Mouse (Mus musculus) midbrain, embryonic 11.5 days (tissue): Measurements from ENCODE around the gene Vps4a. TPM values are rescaled to one million over a fixed set of nuclear protein-coding genes. Genes with fewer than 3 reads are reported as not detected.

Experiments used
- ATAC-seq: fragments of 200-750 bp; cut with Nextera tagmentation; 2 replicates; pipeline ENCODE4 v1.8.0; 2017; ENCODE audit warnings: moderate TSS enrichment, moderate library complexity; ENCODE audit not compliant: low FRiP score
- DNase-seq: peaks from one replicate; pipeline ENCODE4 v3.0.0; 2015; ENCODE audit warnings: low spot score; ENCODE audit errors: missing footprints
- H3K27ac ChIP-seq: fragments of 300-500 bp; sonication (generic); 2 replicates; pipeline ENCODE4 v1.5.1; 2014; ENCODE audit warnings: low read depth, low read length
- H3K27me3 ChIP-seq: fragments of 300-500 bp; sonication (generic); 2 replicates; pipeline ENCODE4 v1.6.1; 2014; ENCODE audit warnings: mild to moderate bottlenecking, low read length, moderate library complexity, mixed read lengths; ENCODE audit not compliant: control insufficient read depth, insufficient read depth
- H3K36me3 ChIP-seq: fragments of 300-500 bp; sonication (generic); 2 replicates; pipeline ENCODE4 v1.6.1; 2014; ENCODE audit warnings: mild to moderate bottlenecking, low read length, moderate library complexity, mixed read lengths; ENCODE audit not compliant: control insufficient read depth, insufficient read depth
- H3K4me1 ChIP-seq: fragments of 300-500 bp; sonication (generic); 2 replicates; pipeline ENCODE4 v1.6.1; 2014; ENCODE audit warnings: low read length; ENCODE audit not compliant: control insufficient read depth, insufficient read depth
- H3K4me2 ChIP-seq: fragments of 300-500 bp; sonication (generic); 2 replicates; pipeline ENCODE4 v1.6.1; 2014; ENCODE audit warnings: mild to moderate bottlenecking, moderate library complexity
- H3K4me3 ChIP-seq: fragments of 300-500 bp; sonication (generic); 2 replicates; pipeline ENCODE4 v1.5.1; 2014; ENCODE audit warnings: low read depth, low read length
- H3K9ac ChIP-seq: fragments of 300-500 bp; sonication (generic); 2 replicates; pipeline ENCODE4 v1.6.1; 2014; ENCODE audit warnings: low read length
- H3K9me3 ChIP-seq: fragments of 300-500 bp; sonication (generic); 2 replicates; pipeline ENCODE4 v1.6.1; 2016; ENCODE audit warnings: low read length; ENCODE audit not compliant: control insufficient read depth
- WGBS: fragments of 180-500 bp; shearing (Covaris S2); extraction: QIAGEN DNeasy Blood & Tissue Kit; methylation state at CpG from one replicate; pipeline ENCODE4 v1.1.7; 2014; 5-methylcytosine and 5-hydroxymethylcytosine counted together
- polyA plus RNA-seq: library from polyadenylated mRNA; unstranded; fragments of >200 nt; fragmentation: Nextera tagmentation; extraction: Ambion mirVana; gene quantifications from 2 replicates; pipeline ENCODE4 v1.2.1, GENCODE M21; 2014

Gene Vps4a
- polyA plus RNA-seq, 1 experiment from 2014 or later: 94.9 TPM

DNA sequence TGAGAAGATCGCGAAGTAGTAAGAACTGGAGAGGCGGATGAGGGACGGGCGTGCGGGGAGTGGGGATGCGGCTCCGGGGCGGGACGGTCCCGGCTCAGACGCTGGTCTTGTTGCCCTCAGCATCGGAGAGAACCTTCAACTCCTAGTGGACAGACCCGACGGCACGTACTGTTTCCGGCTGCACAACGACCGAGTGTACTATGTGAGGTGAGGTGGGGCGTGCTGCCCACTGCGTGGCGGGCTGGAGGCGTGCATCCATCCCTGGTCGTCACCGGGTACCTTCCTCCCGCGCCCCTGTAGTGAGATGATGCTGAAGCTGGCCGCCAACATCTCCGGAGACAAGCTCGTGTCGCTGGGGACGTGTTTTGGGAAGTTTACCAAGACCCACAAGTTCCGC, 25.9 kb downstream of the Vps4a start:
- Histone ChIP-seq H3K9ac (peak overlapping the region; percentile 80), H3K36me3 (peaks cover 15% of the 10 kb centered on the region), H3K4me3 (peak overlapping the region; percentile 98), H3K9me3 (no peaks in the 10 kb centered on the region), H3K4me1 (peaks cover 16% of the 10 kb centered on the region), H3K27ac (no peak overlapping the region), H3K27me3 (no peaks in the 10 kb centered on the region), H3K4me2 (peak overlapping the region; percentile 96)
- DNase-seq (no peak), ATAC-seq (peak; percentile 78)
- WGBS: under 1% methylated on average over 32 of the region's 33 CpGs

DNA sequence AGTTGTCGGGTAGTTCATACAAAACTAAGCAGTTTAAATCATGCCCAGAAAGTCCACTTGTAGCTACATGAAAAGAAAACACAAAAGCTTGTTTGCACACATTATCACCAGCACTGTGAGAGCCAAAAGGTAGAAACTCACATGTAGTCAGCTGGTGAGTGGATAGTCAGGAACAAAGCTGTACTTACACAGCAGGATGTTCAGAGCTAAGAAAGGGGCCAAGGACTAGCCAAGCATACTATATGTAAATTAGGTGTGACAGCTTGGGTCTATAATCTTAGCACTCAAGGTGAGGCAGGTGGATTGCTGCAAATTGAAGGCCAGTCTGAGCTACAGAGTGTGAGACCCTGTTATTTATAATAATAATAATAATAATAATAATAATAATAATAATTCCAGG, 31.6 kb downstream of the Vps4a start:
- Histone ChIP-seq H3K9me3 (no peaks in the 10 kb centered on the region), H3K36me3 (no peaks in the 10 kb centered on the region), H3K27ac (no peak overlapping the region), H3K4me2 (no peak overlapping the region), H3K9ac (no peak overlapping the region), H3K4me3 (no peak overlapping the region), H3K4me1 (peaks cover 3% of the 10 kb centered on the region), H3K27me3 (no peaks in the 10 kb centered on the region)
- DNase-seq (peak; percentile 57), ATAC-seq (no peak)
- 86% methylated on average over 1 of the region's 1 CpGs for WGBS

DNA sequence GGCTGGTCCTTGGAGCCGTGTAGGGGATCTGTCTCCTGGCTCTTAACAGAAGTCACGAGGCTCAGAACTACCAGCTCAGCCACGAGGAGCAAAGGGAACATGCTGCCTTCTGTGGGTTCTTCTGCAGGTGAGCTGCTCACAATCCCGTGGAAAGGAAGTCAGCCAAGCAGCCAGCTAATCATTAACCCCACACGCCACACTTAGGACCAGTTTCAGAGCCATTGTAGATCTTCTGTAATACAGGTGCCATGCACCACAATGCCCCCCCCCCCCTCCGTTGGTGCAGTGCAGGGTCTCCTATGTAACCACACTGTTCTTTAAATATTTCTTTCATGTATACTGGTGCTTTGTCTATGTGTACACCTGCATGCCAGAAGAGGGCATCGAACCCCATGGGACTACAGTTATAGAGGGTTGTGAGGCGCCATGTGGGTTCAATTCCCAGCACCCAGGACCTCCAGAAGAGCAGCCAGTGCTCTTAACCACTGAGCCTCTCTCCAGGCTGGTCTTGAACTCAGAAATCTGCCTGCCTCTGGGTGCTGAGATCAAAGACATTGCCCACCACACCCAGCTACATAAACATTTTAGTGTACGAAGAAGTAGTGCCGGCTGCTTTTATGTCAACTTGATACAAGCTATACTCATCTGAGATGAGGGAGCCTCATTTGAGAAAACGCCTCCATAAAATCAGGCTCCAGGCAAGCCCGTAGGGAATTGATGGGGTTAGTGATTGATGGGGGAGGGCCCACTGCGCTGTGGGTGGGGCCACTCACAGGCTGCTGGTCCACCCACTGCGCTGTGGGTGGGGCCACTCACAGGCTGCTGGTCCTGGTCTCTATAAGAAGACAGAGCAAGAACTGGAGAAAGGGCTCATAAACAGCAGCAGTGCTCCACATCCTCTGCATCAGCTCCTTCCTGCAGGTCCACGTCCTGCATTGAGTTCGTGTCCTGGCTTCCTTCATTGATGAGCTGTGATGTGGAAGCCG, 34.8 kb downstream of the Vps4a start, which contains the start of gene Tmed6:
Gene Tmed6, minus strand, starts transcription at position 134 of the 986 bp plus-strand sequence.
- Histone ChIP-seq H3K27me3 (no peaks in the 10 kb centered on the region), H3K4me1 (no peaks in the 10 kb centered on the region), H3K27ac (no peak within 1 kb of the TSS), H3K36me3 (no peaks in the 10 kb centered on the region; the same call in 1 of the 2 replicates), H3K9ac (no peak within 1 kb of the TSS), H3K4me3 (no peak within 1 kb of the TSS), H3K4me2 (no peak within 1 kb of the TSS), H3K9me3 (no peaks in the 10 kb centered on the region)
- WGBS: 64% methylated on average over 17 of the region's 17 CpGs
- DNase-seq: no peak
- ATAC-seq: no peak

DNA sequence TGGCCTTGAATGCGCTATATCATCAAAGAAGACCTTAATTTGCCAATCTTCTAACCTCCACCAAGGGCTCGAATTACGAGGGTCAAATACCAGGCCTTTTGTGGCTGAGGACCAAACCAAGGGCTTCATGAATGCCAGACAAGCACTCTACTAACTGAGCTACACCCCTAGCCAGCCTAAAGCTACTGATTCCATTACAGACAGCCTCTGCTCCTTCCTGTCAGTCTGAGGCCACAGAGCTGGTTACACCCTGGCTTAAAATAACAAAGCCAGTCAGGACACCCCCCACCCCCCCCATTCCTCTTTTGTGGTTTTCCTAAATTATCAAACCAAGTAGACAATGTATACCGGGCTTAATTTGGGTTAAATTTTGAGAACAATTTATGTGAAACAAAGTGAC, 42.7 kb downstream of the Vps4a start:
- H3K9me3 ChIP-seq: no peaks in the 10 kb centered on the region
- peaks cover 23% of the 10 kb centered on the region for H3K36me3 ChIP-seq
- no peak overlapping the region for H3K9ac ChIP-seq
- WGBS: 90% methylated on average over 4 of the region's 4 CpGs
- no peak overlapping the region for H3K4me3 ChIP-seq
- no peak overlapping the region for H3K27ac ChIP-seq
- no peaks in the 10 kb centered on the region for H3K4me1 ChIP-seq
- no peaks in the 10 kb centered on the region for H3K27me3 ChIP-seq
- H3K4me2 ChIP-seq: no peak overlapping the region
- ATAC-seq: no peak
- DNase-seq: no peak

DNA sequence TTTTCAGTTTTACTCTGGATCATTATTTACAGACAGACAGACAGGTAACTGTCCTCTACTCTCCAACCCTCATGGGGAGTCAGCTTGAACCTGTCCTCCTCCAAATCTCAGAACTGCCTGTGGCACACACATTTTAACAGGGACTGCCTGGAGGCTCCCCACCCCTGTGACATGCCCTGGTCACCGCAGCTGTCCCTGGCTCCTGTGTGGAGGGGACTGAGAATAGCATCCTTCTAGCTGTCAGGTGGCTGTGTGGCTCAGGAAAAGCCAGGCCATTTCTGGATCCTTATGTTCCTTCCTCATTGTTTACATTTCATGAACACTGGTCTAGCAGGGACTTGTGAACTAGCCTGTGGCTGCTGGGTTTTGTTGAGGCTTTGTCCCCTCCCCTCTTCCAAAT, 43.1 kb downstream of the Vps4a start:
- 96% methylated on average over 1 of the region's 1 CpGs for WGBS
- ATAC-seq: no peak
- Histone ChIP-seq H3K4me2 (no peak overlapping the region), H3K9ac (no peak overlapping the region), H3K27ac (no peak overlapping the region), H3K36me3 (peaks cover 25% of the 10 kb centered on the region), H3K4me1 (no peaks in the 10 kb centered on the region), H3K27me3 (no peaks in the 10 kb centered on the region), H3K9me3 (no peaks in the 10 kb centered on the region), H3K4me3 (no peak overlapping the region)
- DNase-seq: no peak

DNA sequence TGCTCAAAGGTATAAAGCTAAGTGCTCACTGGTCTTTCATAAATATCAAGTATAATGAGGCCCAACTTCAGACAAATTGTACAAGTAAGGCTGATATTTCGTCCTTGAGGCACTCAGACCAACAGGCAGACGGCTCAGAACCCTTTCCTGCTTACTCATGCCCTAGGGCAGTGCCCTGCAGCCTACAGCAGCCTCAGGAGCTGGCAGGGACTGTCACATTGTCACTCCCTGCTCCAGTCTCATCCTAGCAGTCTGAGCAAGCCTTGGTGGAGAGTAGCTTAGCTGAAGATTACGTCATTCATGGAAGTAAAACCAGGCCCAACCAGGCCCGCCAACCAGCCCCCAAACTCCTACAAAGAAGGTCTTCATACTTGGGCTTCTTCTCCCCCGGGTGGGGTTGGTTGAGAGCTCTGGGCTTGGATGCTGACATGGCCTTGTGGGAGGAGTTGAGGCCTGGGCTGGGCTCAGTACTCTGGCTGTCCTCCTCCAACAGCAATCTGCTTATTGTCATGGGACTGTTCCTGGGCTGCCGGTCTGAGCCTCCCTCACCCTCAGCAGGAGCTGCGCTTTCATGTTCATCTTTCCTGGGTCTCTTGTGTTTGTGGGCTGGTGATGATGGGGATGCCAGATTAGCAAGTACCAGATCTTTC, 45.3 kb downstream of the Vps4a start:
- H3K4me3 ChIP-seq: no peak overlapping the region
- WGBS: 88% methylated on average over 7 of the region's 7 CpGs
- H3K27ac ChIP-seq: no peak overlapping the region
- H3K27me3 ChIP-seq: no peaks in the 10 kb centered on the region
- peaks cover 33% of the 10 kb centered on the region for H3K36me3 ChIP-seq
- no peaks in the 10 kb centered on the region for H3K9me3 ChIP-seq
- ATAC-seq: no peak
- H3K4me1 ChIP-seq: no peaks in the 10 kb centered on the region
- no peak overlapping the region for H3K4me2 ChIP-seq
- DNase-seq: no peak
- no peak overlapping the region for H3K9ac ChIP-seq

DNA sequence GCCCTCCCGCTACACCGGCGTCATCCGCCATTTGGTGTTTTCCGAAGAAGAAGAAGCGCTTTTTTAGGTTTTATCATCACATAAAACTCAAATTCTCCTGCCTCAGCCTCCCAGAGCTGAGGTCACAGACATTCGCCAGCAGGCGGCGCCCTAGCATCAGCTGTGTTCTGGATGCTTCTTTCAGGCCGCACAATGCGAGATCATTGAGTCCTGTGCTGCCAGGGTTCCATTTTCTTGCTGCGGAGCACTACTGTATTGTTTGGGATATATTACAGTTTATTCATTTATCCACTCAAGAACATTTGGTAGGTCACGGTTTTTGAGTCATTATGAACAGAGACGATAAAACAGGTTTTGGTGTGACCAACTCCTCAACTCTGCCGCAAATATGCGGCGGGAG, 54.3 kb downstream of the Vps4a start:
- 99% methylated on average over 17 of the region's 17 CpGs for WGBS
- ATAC-seq (no peak), DNase-seq (peak; percentile 74)
- H3K4me1 ChIP-seq: no peaks in the 10 kb centered on the region
- no peaks in the 10 kb centered on the region for H3K9me3 ChIP-seq
- H3K9ac ChIP-seq: no peak overlapping the region
- H3K36me3 ChIP-seq: peaks cover 25% of the 10 kb centered on the region
- H3K4me2 ChIP-seq: no peak overlapping the region
- no peak overlapping the region for H3K27ac ChIP-seq
- H3K4me3 ChIP-seq: no peak overlapping the region
- H3K27me3 ChIP-seq: no peaks in the 10 kb centered on the region

DNA sequence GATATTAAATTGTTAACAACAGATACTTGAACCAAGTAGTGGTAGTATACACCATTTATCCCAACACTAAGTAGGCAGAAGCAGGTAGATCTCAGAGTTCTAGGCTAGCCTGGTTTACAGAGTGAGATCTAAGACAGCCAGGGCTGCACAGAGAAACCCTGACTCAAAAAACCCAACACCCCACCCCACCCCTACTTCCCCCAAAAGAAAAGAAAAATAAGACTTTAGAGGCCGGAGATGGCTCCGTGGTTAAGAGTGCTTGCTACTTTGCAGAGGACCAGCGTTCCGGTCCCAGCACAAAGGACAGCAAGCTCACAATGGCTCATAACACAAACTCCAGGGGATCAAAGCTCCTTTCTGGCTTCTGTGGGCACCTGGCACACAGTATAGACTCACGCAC, 55.0 kb downstream of the Vps4a start:
- Histone ChIP-seq H3K27ac (no peak overlapping the region), H3K4me2 (no peak overlapping the region), H3K36me3 (peaks cover 23% of the 10 kb centered on the region), H3K27me3 (no peaks in the 10 kb centered on the region), H3K9me3 (no peaks in the 10 kb centered on the region), H3K4me3 (no peak overlapping the region), H3K4me1 (no peaks in the 10 kb centered on the region), H3K9ac (no peak overlapping the region)
- ATAC-seq (no peak), DNase-seq (peak; percentile 72)
- WGBS: 99% methylated on average over 5 of the region's 5 CpGs

DNA sequence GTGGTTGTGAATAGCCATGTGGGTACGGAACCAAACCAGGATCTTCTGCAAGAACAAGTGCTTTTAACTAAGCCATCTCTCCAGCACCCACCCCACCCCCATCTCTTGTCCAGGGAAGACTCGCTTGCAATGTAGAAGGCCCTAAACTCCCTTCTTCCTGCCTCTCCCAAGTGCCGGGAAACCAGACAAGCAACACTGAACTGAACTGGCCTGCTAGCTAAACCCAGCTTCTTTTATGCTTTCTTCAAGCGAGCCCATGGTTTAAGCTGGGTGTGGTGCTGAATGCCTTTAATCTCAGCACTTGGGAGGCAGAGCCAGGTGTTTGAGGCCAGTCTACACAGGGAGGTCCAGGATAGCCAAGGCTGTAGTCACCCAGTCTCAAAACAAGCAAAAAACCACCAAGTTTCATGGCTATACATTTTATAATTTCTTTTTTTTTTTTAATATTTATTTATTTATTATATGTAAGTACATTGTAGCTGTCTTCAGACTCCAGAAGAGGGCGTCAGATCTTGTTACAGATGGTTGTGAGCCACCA, 57.6 kb downstream of the Vps4a start:
- no peak overlapping the region for H3K9ac ChIP-seq
- WGBS: 92% methylated on average over 5 of the region's 5 CpGs
- no peaks in the 10 kb centered on the region for H3K9me3 ChIP-seq
- no peaks in the 10 kb centered on the region for H3K4me1 ChIP-seq
- peak; percentile 73 for DNase-seq
- no peaks in the 10 kb centered on the region for H3K27me3 ChIP-seq
- H3K27ac ChIP-seq: no peak overlapping the region
- no peak overlapping the region for H3K4me2 ChIP-seq
- H3K4me3 ChIP-seq: no peak overlapping the region
- no peak for ATAC-seq
- peaks cover 12% of the 10 kb centered on the region for H3K36me3 ChIP-seq
